Mouse (Mus musculus) effector memory CD4-positive, alpha-beta T cell, adult 5 months (primary cell): Measurements from ENCODE around the gene Rps12. TPM values are rescaled to one million over a fixed set of nuclear protein-coding genes. Genes with fewer than 3 reads are reported as not detected.

Experiments
- polyA plus RNA-seq: library from polyadenylated mRNA; unstranded; fragments of 100-300 nt; shearing (Covaris generic); gene quantifications from one replicate; pipeline ENCODE4 v1.2.1, GENCODE M21; 2017

The Rps12 gene
- polyA plus RNA-seq: 43.5 TPM

GRCm38 (mm10) chr10:23787062-23787821 is at the start of gene Rps12:
Gene Rps12, minus strand, starts transcription at chr10:23787275.

GRCm38 (mm10) chr10:23796551-23797503 is 9.8 kb upstream of the Rps12 start, which contains the start of gene Slc18b1:
Gene Slc18b1, plus strand, starts transcription at chr10:23796986.

Other genes starting within 250 kb of the Rps12 start
- not detected for gene Slc18b1, start 9.7 kb upstream of the Rps12 start, polyA plus RNA-seq
- gene Vnn3, start 64.2 kb upstream of the Rps12 start, polyA plus RNA-seq: not detected
- not detected for gene Vnn1, start 107.4 kb upstream of the Rps12 start, polyA plus RNA-seq
- gene Taar1, start 133.1 kb upstream of the Rps12 start, polyA plus RNA-seq: not detected
- gene Taar2, start 151.3 kb upstream of the Rps12 start, polyA plus RNA-seq: not detected
- gene Taar3, start 162.3 kb upstream of the Rps12 start, polyA plus RNA-seq: not detected
- not detected for gene Taar4, start 173.2 kb upstream of the Rps12 start, polyA plus RNA-seq
- gene Taar5, start 183.4 kb upstream of the Rps12 start, polyA plus RNA-seq: not detected
- not detected for gene Taar6, start 198.4 kb upstream of the Rps12 start, polyA plus RNA-seq
- not detected for gene Taar7a, start 206.2 kb upstream of the Rps12 start, polyA plus RNA-seq
- not detected for gene Taar7b, start 212.7 kb upstream of the Rps12 start, polyA plus RNA-seq
- gene Taar7d, start 239.9 kb upstream of the Rps12 start, polyA plus RNA-seq: not detected